In the genomic region with DNA sequence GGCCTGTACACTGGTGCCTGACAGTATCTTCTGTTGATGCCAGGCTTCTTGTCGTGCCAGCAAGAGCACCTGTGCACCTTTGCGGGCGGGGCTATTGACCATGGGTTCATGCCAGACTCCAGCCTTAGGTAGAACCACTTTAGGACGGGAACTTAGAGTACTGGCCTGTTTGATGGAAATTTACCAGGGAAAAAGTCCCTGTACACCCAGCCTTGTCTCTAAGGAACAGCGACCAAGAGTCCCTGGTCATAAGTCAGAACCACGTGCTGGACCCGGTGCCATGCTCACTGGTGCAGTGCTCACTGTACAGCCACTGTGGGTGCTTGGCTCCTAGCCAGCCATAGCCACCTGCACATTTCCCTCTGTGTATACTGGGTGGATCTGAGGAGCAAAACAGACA, we compare ENCODE assay signal across 19 mouse cellular contexts. TPM values are rescaled to one million over a fixed set of nuclear protein-coding genes. Genes with fewer than 3 reads are reported as not detected.
DNase-seq lines count a peak whose midpoint lies in the region; ATAC-seq and TF ChIP-seq lines count a peak whose summit lies in the region.
"Had no signal": no experiment of that assay in that cellular context is flagged by ENCODE, and none has a peak within 500 bp of the region (broad histone marks: within the 10 kb centered on the region; RNA-seq: fewer than 3 reads in every experiment).

No protein-coding gene starts in this region.

- TF ChIP-seq CTCF in midbrain, postnatal 0 days (IDR thresholded peaks at IDR 0.05) = no peak

- H3K27ac ChIP-seq in heart, embryonic 12.5 days (ENCODE audit: poor library complexity, severe bottlenecking) = no peak overlapping the region
- no peak overlapping the region for H3K27ac ChIP-seq in midbrain, postnatal 0 days (ENCODE audit: low read depth, low read length)
- no peak overlapping the region for H3K27ac ChIP-seq in midbrain, embryonic 13.5 days
- H3K27ac ChIP-seq in hindbrain, embryonic 11.5 days (ENCODE audit: low read depth, low read length) = no peak overlapping the region
- H3K27ac ChIP-seq: heart, embryonic 15.5 days; hindbrain, embryonic 15.5 days; left cerebral cortex, adult 2 months had no signal

- H3K9me3 ChIP-seq in heart, embryonic 12.5 days (replicated peaks) = no peaks in the 10 kb centered on the region
- H3K9me3 ChIP-seq in midbrain, postnatal 0 days (ENCODE audit: low read length) = no peaks in the 10 kb centered on the region
- H3K9me3 ChIP-seq in midbrain, embryonic 13.5 days = no peaks in the 10 kb centered on the region
- no peaks in the 10 kb centered on the region for H3K9me3 ChIP-seq in hindbrain, embryonic 11.5 days (ENCODE audit: control insufficient read depth, low read length)
- H3K9me3 ChIP-seq: heart, embryonic 15.5 days; hindbrain, embryonic 15.5 days had no signal

- H3K4me1 ChIP-seq in heart, embryonic 12.5 days (replicated peaks) = no peaks in the 10 kb centered on the region
- no peaks in the 10 kb centered on the region for H3K4me1 ChIP-seq in midbrain, postnatal 0 days (ENCODE audit: insufficient read depth, low read length)
- no peaks in the 10 kb centered on the region for H3K4me1 ChIP-seq in midbrain, embryonic 13.5 days (replicated peaks)
- H3K4me1 ChIP-seq in hindbrain, embryonic 11.5 days (replicated peaks; ENCODE audit: control insufficient read depth, insufficient read depth, low read length) = no peaks in the 10 kb centered on the region
- H3K4me1 ChIP-seq: hindbrain, embryonic 15.5 days had no signal

- WGBS in heart, embryonic 12.5 days = 95% methylated on average over 7 of the region's 7 CpGs
- 94% methylated on average over 7 of the region's 7 CpGs for WGBS in midbrain, postnatal 0 days
- 96% methylated on average over 7 of the region's 7 CpGs for WGBS in midbrain, embryonic 13.5 days
- 96% methylated on average over 7 of the region's 7 CpGs for WGBS in hindbrain, embryonic 11.5 days

- intact Hi-C loops in heart, postnatal 14 days (cut with DNase I) = loop anchor here (5.0 kb wide), 1 partner anchor 33 kb away; the partner anchor contains the start of gene Def8
- intact Hi-C loops in left cerebral cortex, postnatal 14 days (cut with DNase I) = no loop called here
- intact Hi-C loops in left cerebral cortex, postnatal 25 days (cut with DNase I) = no loop called here

- H3K4me2 ChIP-seq in heart, embryonic 12.5 days = no peak overlapping the region
- H3K4me2 ChIP-seq in midbrain, postnatal 0 days (ENCODE audit: low read depth, low read length, poor library complexity, severe bottlenecking) = no peak overlapping the region
- no peak overlapping the region for H3K4me2 ChIP-seq in midbrain, embryonic 13.5 days (replicated peaks)
- no peak overlapping the region for H3K4me2 ChIP-seq in hindbrain, embryonic 11.5 days (replicated peaks; ENCODE audit: low read depth, low read length)
- H3K4me2 ChIP-seq: heart, embryonic 15.5 days; hindbrain, embryonic 15.5 days had no signal

- H3K9ac ChIP-seq in heart, embryonic 12.5 days = no peak overlapping the region
- H3K9ac ChIP-seq in midbrain, postnatal 0 days (replicated peaks; ENCODE audit: low read length, poor library complexity, severe bottlenecking) = no peak overlapping the region
- no peak overlapping the region for H3K9ac ChIP-seq in midbrain, embryonic 13.5 days (replicated peaks)
- H3K9ac ChIP-seq in hindbrain, embryonic 11.5 days (ENCODE audit: low read depth, low read length) = no peak overlapping the region
- H3K9ac ChIP-seq: heart, embryonic 15.5 days; hindbrain, embryonic 15.5 days had no signal

- peaks cover 100% of the 10 kb centered on the region for H3K36me3 ChIP-seq in heart, embryonic 12.5 days
- H3K36me3 ChIP-seq in midbrain, postnatal 0 days (ENCODE audit: insufficient read depth, low read length) = peaks cover 88% of the 10 kb centered on the region
- H3K36me3 ChIP-seq in midbrain, embryonic 13.5 days = peaks cover 99% of the 10 kb centered on the region
- peaks cover 22% of the 10 kb centered on the region for H3K36me3 ChIP-seq in hindbrain, embryonic 11.5 days (ENCODE audit: control insufficient read depth, insufficient read depth, low read length)

- H3K27me3 ChIP-seq in heart, embryonic 12.5 days (replicated peaks) = no peaks in the 10 kb centered on the region
- no peaks in the 10 kb centered on the region for H3K27me3 ChIP-seq in midbrain, postnatal 0 days (ENCODE audit: insufficient read depth, low read length)
- H3K27me3 ChIP-seq in midbrain, embryonic 13.5 days = no peaks in the 10 kb centered on the region
- H3K27me3 ChIP-seq in hindbrain, embryonic 11.5 days (ENCODE audit: control insufficient read depth, insufficient read depth, low read length) = no peaks in the 10 kb centered on the region
- H3K27me3 ChIP-seq: heart, embryonic 15.5 days; hindbrain, embryonic 15.5 days had no signal

- H3K4me3 ChIP-seq in heart, embryonic 12.5 days = no peak overlapping the region
- no peak overlapping the region for H3K4me3 ChIP-seq in midbrain, postnatal 0 days (ENCODE audit: low read depth, low read length)
- H3K4me3 ChIP-seq in midbrain, embryonic 13.5 days (replicated peaks) = no peak overlapping the region
- H3K4me3 ChIP-seq in hindbrain, embryonic 11.5 days (ENCODE audit: low read depth, low read length) = no peak overlapping the region
- H3K4me3 ChIP-seq: erythroblast, embryonic 14.5 days; heart, embryonic 15.5 days; hindbrain, embryonic 15.5 days; left cerebral cortex, adult 2 months had no signal

- no peak for DNase-seq in heart, postnatal 14 days
- DNase-seq in midbrain, postnatal 0 days (ENCODE audit: low spot score) = no peak
- DNase-seq in kidney, postnatal 14 days = peak; percentile 46
- no peak for DNase-seq in left cerebral cortex, postnatal 14 days (ENCODE audit: low spot score in 2 of 2)
- DNase-seq in hindbrain, embryonic 11.5 days (ENCODE audit: low spot score) = no peak
- no peak for DNase-seq in left cerebral cortex, postnatal 25 days (ENCODE audit: low spot score in 2 of 2)
- DNase-seq: adrenal gland, adult 8-10 months; liver; midbrain, embryonic 14.5 days; right cerebral cortex, postnatal 25 days; thymus, postnatal 25 days had no signal

- peak; percentile 49; the same call in 1 of the 2 replicates for ATAC-seq in heart, embryonic 12.5 days (ENCODE audit: insufficient number of reproducible peaks, low FRiP score)
- ATAC-seq in midbrain, postnatal 0 days (ENCODE audit: low FRiP score) = 0 out of 2 replicates have a peak, but pooled peaks have one; percentile 31
- no peak for ATAC-seq in midbrain, embryonic 13.5 days
- ATAC-seq in hindbrain, embryonic 11.5 days (ENCODE audit: low FRiP score) = no peak

RNA-seq across cellular contexts. Expression of gene Tcf25, which starts 15.5 kb away (rescaled TPM):
- polyA plus RNA-seq in heart, embryonic 12.5 days (2016; fragmentation: Nextera tagmentation; extraction: Ambion mirVana) = 172 TPM in 2 replicates
- total RNA-seq in heart, postnatal 14 days (2021) = 100 to 1,000 TPM; 136 to 149 TPM
- 538 and 541 TPM in 2 replicates for total RNA-seq in midbrain, postnatal 0 days (2014; rRNA removed)
- 413 and 416 TPM in 2 replicates for polyA plus RNA-seq in midbrain, postnatal 0 days (2015; fragmentation: Nextera tagmentation; extraction: Ambion mirVana)
- polyA plus RNA-seq in midbrain, embryonic 13.5 days (2015; fragmentation: Nextera tagmentation; extraction: Ambion mirVana) = 238 and 263 TPM in 2 replicates
- 100 to 1,000 TPM; 541 to 593 TPM for total RNA-seq in left cerebral cortex, postnatal 14 days (2021)
- polyA plus RNA-seq in hindbrain, embryonic 11.5 days (2014; fragmentation: Nextera tagmentation; extraction: Ambion mirVana) = 179 and 181 TPM in 2 replicates
- total RNA-seq in left cerebral cortex, postnatal 25 days (2021) = 100 to 1,000 TPM; 568 to 614 TPM

RNA-seq across cellular contexts. Expression of gene Mc1r, which starts 17.9 kb away (rescaled TPM):
- polyA plus RNA-seq in heart, embryonic 12.5 days (2016; fragmentation: Nextera tagmentation; extraction: Ambion mirVana) = not detected in 2 replicates
- not detected for total RNA-seq in heart, postnatal 14 days (2021)
- total RNA-seq in midbrain, postnatal 0 days (2014; rRNA removed) = 0.22 TPM in 1 of 2 replicates, not detected in the other
- 0.09 TPM in 1 of 2 replicates, not detected in the other for polyA plus RNA-seq in midbrain, postnatal 0 days (2015; fragmentation: Nextera tagmentation; extraction: Ambion mirVana)
- 0.17 and 0.31 TPM in 2 replicates for polyA plus RNA-seq in midbrain, embryonic 13.5 days (2015; fragmentation: Nextera tagmentation; extraction: Ambion mirVana)
- under 1 TPM in 1 of 2 experiments, not detected in 1; 0.09 TPM for total RNA-seq in left cerebral cortex, postnatal 14 days (2021)
- polyA plus RNA-seq in hindbrain, embryonic 11.5 days (2014; fragmentation: Nextera tagmentation; extraction: Ambion mirVana) = 0.11 and 0.49 TPM in 2 replicates
- total RNA-seq in left cerebral cortex, postnatal 25 days (2021) = under 1 TPM in 1 of 2 experiments, not detected in 1; 0.09 TPM
- polyA plus RNA-seq: heart, embryonic 15.5 days; lung, embryonic 16.5 days had no signal

RNA-seq across cellular contexts. Expression of gene Tubb3, which starts 22.2 kb away (rescaled TPM):
- polyA plus RNA-seq in heart, embryonic 12.5 days (2016; fragmentation: Nextera tagmentation; extraction: Ambion mirVana) = 7.6 and 9.1 TPM in 2 replicates
- total RNA-seq in heart, postnatal 14 days (2021) = under 1 TPM; 0.61 to 0.67 TPM
- 3,827 and 3,963 TPM in 2 replicates for total RNA-seq in midbrain, postnatal 0 days (2014; rRNA removed)
- 1,921 and 2,058 TPM in 2 replicates for polyA plus RNA-seq in midbrain, postnatal 0 days (2015; fragmentation: Nextera tagmentation; extraction: Ambion mirVana)
- polyA plus RNA-seq in midbrain, embryonic 13.5 days (2015; fragmentation: Nextera tagmentation; extraction: Ambion mirVana) = 1,993 and 2,050 TPM in 2 replicates
- total RNA-seq in left cerebral cortex, postnatal 14 days (2021) = 100 to 1,000 TPM; 691 to 709 TPM
- polyA plus RNA-seq in hindbrain, embryonic 11.5 days (2014; fragmentation: Nextera tagmentation; extraction: Ambion mirVana) = 950 and 1,011 TPM in 2 replicates
- 100 to 1,000 TPM; 447 to 452 TPM for total RNA-seq in left cerebral cortex, postnatal 25 days (2021)
- total RNA-seq: granulocyte monocyte progenitor cell, adult 5-6 weeks had no signal

RNA-seq across cellular contexts. Expression of gene Def8, which starts 34.3 kb away (rescaled TPM):
- polyA plus RNA-seq in heart, embryonic 12.5 days (2016; fragmentation: Nextera tagmentation; extraction: Ambion mirVana) = 34.7 and 36.0 TPM in 2 replicates
- 10 to 100 TPM; 45.8 to 50.8 TPM for total RNA-seq in heart, postnatal 14 days (2021)
- total RNA-seq in midbrain, postnatal 0 days (2014; rRNA removed) = 47.6 and 49.4 TPM in 2 replicates
- 36.4 and 39.4 TPM in 2 replicates for polyA plus RNA-seq in midbrain, postnatal 0 days (2015; fragmentation: Nextera tagmentation; extraction: Ambion mirVana)
- 41.7 and 42.8 TPM in 2 replicates for polyA plus RNA-seq in midbrain, embryonic 13.5 days (2015; fragmentation: Nextera tagmentation; extraction: Ambion mirVana)
- 10 to 100 TPM; 76.1 to 76.7 TPM for total RNA-seq in left cerebral cortex, postnatal 14 days (2021)
- polyA plus RNA-seq in hindbrain, embryonic 11.5 days (2014; fragmentation: Nextera tagmentation; extraction: Ambion mirVana) = 32.5 and 32.7 TPM in 2 replicates
- 10 to 100 TPM; 67.6 to 68.8 TPM for total RNA-seq in left cerebral cortex, postnatal 25 days (2021)

RNA-seq across cellular contexts. Expression of gene Spire2, which starts 56.5 kb away (rescaled TPM):
- 2.8 and 3.4 TPM in 2 replicates for polyA plus RNA-seq in heart, embryonic 12.5 days (2016; fragmentation: Nextera tagmentation; extraction: Ambion mirVana)
- total RNA-seq in heart, postnatal 14 days (2021) = under 1 TPM; 0.24 to 0.32 TPM
- 35.7 and 44.1 TPM in 2 replicates for total RNA-seq in midbrain, postnatal 0 days (2014; rRNA removed)
- polyA plus RNA-seq in midbrain, postnatal 0 days (2015; fragmentation: Nextera tagmentation; extraction: Ambion mirVana) = 28.0 and 28.2 TPM in 2 replicates
- polyA plus RNA-seq in midbrain, embryonic 13.5 days (2015; fragmentation: Nextera tagmentation; extraction: Ambion mirVana) = 31.8 and 38.7 TPM in 2 replicates
- total RNA-seq in left cerebral cortex, postnatal 14 days (2021) = 10 to 100 TPM; 16.3 to 17.1 TPM
- polyA plus RNA-seq in hindbrain, embryonic 11.5 days (2014; fragmentation: Nextera tagmentation; extraction: Ambion mirVana) = 13.1 and 13.2 TPM in 2 replicates
- total RNA-seq in left cerebral cortex, postnatal 25 days (2021) = 10 to 100 TPM; 16.0 to 16.5 TPM
- total RNA-seq: granulocyte monocyte progenitor cell, adult 5-6 weeks had no signal

Comparison
In these comparisons a context has a peak if more than half of its experiments do, and no peak if none do; other contexts are left out.
1. ATAC-seq: peak in heart, embryonic 12.5 days (single experiment) and midbrain, postnatal 0 days (single experiment); none in midbrain, embryonic 13.5 days (single experiment) and hindbrain, embryonic 11.5 days (single experiment).
2. RNA of gene Tubb3, which starts 22.2 kb away (total RNA-seq): 3,827 to 3,963 TPM in midbrain, postnatal 0 days, 691 to 709 TPM in left cerebral cortex, postnatal 14 days and 447 to 452 TPM in left cerebral cortex, postnatal 25 days; 0.61 to 0.67 TPM in heart, postnatal 14 days; every median in the first group is over 100 times any median in the second.